Mouse (Mus musculus): ENCODE measurements at regions not wholly inside any gene's neighbourhood (a gene's known extent, or its start where the extent isn't known, plus 50 kb on each side); places are given as distances from the start of the nearest gene placed in this dataset.

- WGBS: 91% methylated on average over 5 of the region's 5 CpGs
- H3K79me2 ChIP-seq (ENCODE audit: control insufficient read depth, insufficient read depth, low read length): no peaks in the 10 kb centered on the region
- peak; percentile 31 for DNase-seq (ENCODE audit: extremely low read depth, low read depth, low spot score)
- no peak overlapping the region for H3K9ac ChIP-seq (ENCODE audit: low read depth, low read length)
- no peaks in the 10 kb centered on the region for H3K36me3 ChIP-seq (ENCODE audit: control insufficient read depth, insufficient read depth, low read length)
- H3K27me3 ChIP-seq (ENCODE audit: control insufficient read depth, insufficient read depth, low read length): no peaks in the 10 kb centered on the region
- no peaks in the 10 kb centered on the region for H3K4me1 ChIP-seq (ENCODE audit: control insufficient read depth, insufficient read depth, low read length)
- H3K4me3 ChIP-seq (ENCODE audit: insufficient read depth, low read depth, low read length): no peak overlapping the region
- H3K27ac ChIP-seq (replicated peaks; ENCODE audit: insufficient read depth, low read depth, low read length): no peak overlapping the region
- no peak for TF ChIP-seq CTCF (IDR thresholded peaks at IDR 0.05; ENCODE audit: low read depth, low read length)
- TF ChIP-seq POLR2A (IDR thresholded peaks at IDR 0.05; ENCODE audit: extremely low read depth, insufficient read depth, low read length): no peak
Measured at GRCm38 (mm10) chr10:68378212-68378611, 99.7 kb upstream of the Arid5b start.

- no peak overlapping the region for H3K27ac ChIP-seq (replicated peaks; ENCODE audit: insufficient read depth, low read depth, low read length)
- TF ChIP-seq POLR2A (IDR thresholded peaks at IDR 0.05; ENCODE audit: extremely low read depth, insufficient read depth, low read length) (no peak), CTCF (IDR thresholded peaks at IDR 0.05; ENCODE audit: low read depth, low read length) (no peak)
- 96% methylated on average over 4 of the region's 4 CpGs for WGBS
Measured at GRCm38 (mm10) chr10:68377479-68377878, 98.9 kb upstream of the Arid5b start.

GRCm38 (mm10) chr10:68373875-68374274, 95.3 kb upstream of the Arid5b start:
- no peaks in the 10 kb centered on the region for H3K4me1 ChIP-seq (ENCODE audit: control insufficient read depth, insufficient read depth, low read length)
- H3K79me2 ChIP-seq (ENCODE audit: control insufficient read depth, insufficient read depth, low read length): no peaks in the 10 kb centered on the region
- no peak overlapping the region for H3K4me3 ChIP-seq (ENCODE audit: insufficient read depth, low read depth, low read length)
- H3K27ac ChIP-seq (replicated peaks; ENCODE audit: insufficient read depth, low read depth, low read length): no peak overlapping the region
- no peak overlapping the region for H3K9ac ChIP-seq (ENCODE audit: low read depth, low read length)
- no peaks in the 10 kb centered on the region for H3K27me3 ChIP-seq (ENCODE audit: control insufficient read depth, insufficient read depth, low read length)
- 86% methylated on average over 5 of the region's 5 CpGs for WGBS
- DNase-seq (ENCODE audit: extremely low read depth, low read depth, low spot score): no peak
- TF ChIP-seq CTCF (IDR thresholded peaks at IDR 0.05; ENCODE audit: low read depth, low read length) (no peak), POLR2A (IDR thresholded peaks at IDR 0.05; ENCODE audit: extremely low read depth, insufficient read depth, low read length) (no peak)
- no peaks in the 10 kb centered on the region for H3K36me3 ChIP-seq (ENCODE audit: control insufficient read depth, insufficient read depth, low read length)

More at GRCm38 (mm10) chr10:68377479-68377878, 98.9 kb upstream of the Arid5b start:
- no peaks in the 10 kb centered on the region for H3K36me3 ChIP-seq (ENCODE audit: control insufficient read depth, insufficient read depth, low read length)
- no peak for DNase-seq (ENCODE audit: extremely low read depth, low read depth, low spot score)
- H3K9ac ChIP-seq (ENCODE audit: low read depth, low read length): no peak overlapping the region
- H3K4me1 ChIP-seq (ENCODE audit: control insufficient read depth, insufficient read depth, low read length): no peaks in the 10 kb centered on the region
- H3K4me3 ChIP-seq (ENCODE audit: insufficient read depth, low read depth, low read length): no peak overlapping the region
- no peaks in the 10 kb centered on the region for H3K27me3 ChIP-seq (ENCODE audit: control insufficient read depth, insufficient read depth, low read length)
- no peaks in the 10 kb centered on the region for H3K79me2 ChIP-seq (ENCODE audit: control insufficient read depth, insufficient read depth, low read length)

- no peaks in the 10 kb centered on the region for H3K36me3 ChIP-seq (ENCODE audit: control insufficient read depth, insufficient read depth, low read length)
- WGBS: 92% methylated on average over 6 of the region's 6 CpGs
- DNase-seq (ENCODE audit: extremely low read depth, low read depth, low spot score): no peak
- TF ChIP-seq CTCF (IDR thresholded peaks at IDR 0.05; ENCODE audit: low read depth, low read length) (no peak), POLR2A (IDR thresholded peaks at IDR 0.05; ENCODE audit: extremely low read depth, insufficient read depth, low read length) (no peak)
- no peak overlapping the region for H3K27ac ChIP-seq (replicated peaks; ENCODE audit: insufficient read depth, low read depth, low read length)
- H3K27me3 ChIP-seq (ENCODE audit: control insufficient read depth, insufficient read depth, low read length): no peaks in the 10 kb centered on the region
- H3K4me3 ChIP-seq (ENCODE audit: insufficient read depth, low read depth, low read length): no peak overlapping the region
- no peak overlapping the region for H3K9ac ChIP-seq (ENCODE audit: low read depth, low read length)
- no peaks in the 10 kb centered on the region for H3K79me2 ChIP-seq (ENCODE audit: control insufficient read depth, insufficient read depth, low read length)
- H3K4me1 ChIP-seq (ENCODE audit: control insufficient read depth, insufficient read depth, low read length): no peaks in the 10 kb centered on the region
Measured at GRCm38 (mm10) chr10:68371785-68372184, 93.2 kb upstream of the Arid5b start.

GRCm38 (mm10) chr10:68370986-68371385, 92.4 kb upstream of the Arid5b start:
- TF ChIP-seq POLR2A (IDR thresholded peaks at IDR 0.05; ENCODE audit: extremely low read depth, insufficient read depth, low read length) (no peak), CTCF (IDR thresholded peaks at IDR 0.05; ENCODE audit: low read depth, low read length) (no peak)
- Histone ChIP-seq H3K27ac (replicated peaks; ENCODE audit: insufficient read depth, low read depth, low read length) (no peak overlapping the region), H3K79me2 (ENCODE audit: control insufficient read depth, insufficient read depth, low read length) (no peaks in the 10 kb centered on the region), H3K27me3 (ENCODE audit: control insufficient read depth, insufficient read depth, low read length) (no peaks in the 10 kb centered on the region), H3K4me3 (ENCODE audit: insufficient read depth, low read depth, low read length) (no peak overlapping the region), H3K36me3 (ENCODE audit: control insufficient read depth, insufficient read depth, low read length) (no peaks in the 10 kb centered on the region), H3K4me1 (ENCODE audit: control insufficient read depth, insufficient read depth, low read length) (no peaks in the 10 kb centered on the region), H3K9ac (ENCODE audit: low read depth, low read length) (no peak overlapping the region)
- WGBS: 93% methylated on average over 8 of the region's 8 CpGs
- no peak for DNase-seq (ENCODE audit: extremely low read depth, low read depth, low spot score)

GRCm38 (mm10) chr10:68366796-68367195, 88.3 kb upstream of the Arid5b start:
- Histone ChIP-seq H3K36me3 (ENCODE audit: control insufficient read depth, insufficient read depth, low read length) (no peaks in the 10 kb centered on the region), H3K27ac (replicated peaks; ENCODE audit: insufficient read depth, low read depth, low read length) (no peak overlapping the region), H3K79me2 (ENCODE audit: control insufficient read depth, insufficient read depth, low read length) (no peaks in the 10 kb centered on the region), H3K9ac (ENCODE audit: low read depth, low read length) (no peak overlapping the region), H3K27me3 (ENCODE audit: control insufficient read depth, insufficient read depth, low read length) (no peaks in the 10 kb centered on the region), H3K4me3 (ENCODE audit: insufficient read depth, low read depth, low read length) (no peak overlapping the region), H3K4me1 (ENCODE audit: control insufficient read depth, insufficient read depth, low read length) (no peaks in the 10 kb centered on the region)
- DNase-seq (ENCODE audit: extremely low read depth, low read depth, low spot score): no peak
- WGBS: 95% methylated on average over 3 of the region's 3 CpGs
- no peak for TF ChIP-seq POLR2A (IDR thresholded peaks at IDR 0.05; ENCODE audit: extremely low read depth, insufficient read depth, low read length)
- no peak for TF ChIP-seq CTCF (IDR thresholded peaks at IDR 0.05; ENCODE audit: low read depth, low read length)
